Mouse (Mus musculus): ENCODE data around the gene Adipoq.
"Not testable (repeated sequence)": the region's sequence is repeated elsewhere in the genome, so short reads cannot be mapped to it uniquely, and the experiment has no call there.

The Adipoq gene

GRCm38 (mm10) chr16:23146280-23146679 lies at the start of gene Adipoq:
TSS of gene Adipoq (plus strand) at chr16:23146536.
- DNase-seq (ENCODE audit: low spot score) = no peak

DNA sequence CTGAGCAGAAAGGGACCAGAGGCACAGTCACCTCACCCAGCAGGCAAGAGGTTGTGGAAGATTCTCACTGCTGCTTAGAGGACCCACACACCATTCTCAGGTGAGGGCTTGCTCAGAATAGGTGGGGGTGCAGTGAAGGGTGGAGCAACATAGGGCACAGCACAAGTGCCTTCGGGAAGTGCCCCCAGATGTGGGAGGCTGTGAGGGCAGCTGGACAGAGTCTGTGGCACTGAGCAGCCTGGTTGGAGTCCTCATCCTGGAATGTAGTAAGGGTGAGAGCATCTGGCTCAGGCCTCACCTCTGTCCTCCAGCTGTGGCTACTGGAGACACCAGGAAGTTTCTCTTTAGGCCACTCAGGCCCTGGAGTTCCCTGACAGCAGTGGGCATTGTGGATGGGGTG lies 49.5 kb upstream of the Adipoq start:
- DNase-seq (ENCODE audit: low spot score) = not testable (repeated sequence)

DNA sequence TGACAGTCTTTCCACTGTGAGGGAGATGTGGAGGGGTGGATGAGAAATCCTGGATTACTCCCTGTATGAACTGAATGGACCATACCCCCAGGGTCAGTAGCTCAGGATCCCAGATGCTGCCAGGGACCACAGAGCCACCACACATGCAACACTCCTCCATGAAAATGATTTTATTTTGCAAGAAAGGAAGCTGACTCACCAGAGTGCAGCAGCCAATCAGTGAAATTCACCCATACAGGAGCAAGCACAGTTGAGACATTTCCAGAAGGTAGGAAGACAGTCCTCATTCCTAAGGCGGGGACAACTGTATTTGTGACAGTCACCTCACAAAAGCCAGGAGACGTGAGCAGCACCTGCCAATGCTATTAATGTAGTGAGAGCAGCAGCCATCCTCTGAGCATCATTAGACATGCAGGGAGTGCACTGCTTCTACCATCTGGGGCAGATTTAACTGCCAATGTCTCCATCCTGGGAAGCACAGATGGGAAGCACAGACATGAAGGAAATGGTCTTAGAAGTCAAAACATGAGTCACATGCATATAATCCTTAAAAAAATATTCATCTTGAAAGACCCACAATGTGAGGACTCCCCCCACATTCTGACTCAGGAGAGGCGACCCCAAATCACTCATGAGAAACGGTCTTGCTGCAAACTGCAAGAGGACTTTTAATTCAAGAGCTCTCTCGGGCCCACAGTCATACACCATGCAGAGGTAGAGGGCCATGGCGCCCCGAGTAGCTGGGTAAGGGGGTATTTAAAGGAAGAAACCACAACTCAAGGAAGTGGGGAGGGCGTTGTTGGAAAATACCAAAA lies 48.8 kb upstream of the Adipoq start:
- not testable (repeated sequence) for DNase-seq (ENCODE audit: low spot score)

- not testable (repeated sequence) for DNase-seq (ENCODE audit: low spot score)
Observed at GRCm38 (mm10) chr16:23098105-23098452, 48.3 kb upstream of the Adipoq start.

DNA sequence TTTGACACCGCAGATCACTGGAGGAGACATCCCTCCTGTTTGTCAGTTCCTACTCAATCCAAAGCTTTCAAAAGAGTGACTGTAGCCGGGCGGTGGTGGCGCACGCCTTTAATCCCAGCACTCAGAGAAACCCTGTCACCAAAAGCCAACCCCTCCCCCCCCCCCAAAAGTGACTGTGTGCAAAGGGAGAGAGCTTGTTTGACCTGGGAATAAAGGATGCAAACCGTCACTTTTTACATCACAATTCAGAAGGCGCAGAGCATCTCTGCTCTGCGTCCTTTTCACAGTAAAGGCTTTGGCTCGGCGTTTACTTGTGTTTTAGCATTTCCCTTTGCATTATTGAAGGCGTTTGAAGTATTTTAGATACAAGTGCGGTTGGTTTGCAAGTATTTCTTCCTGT lies 46.7 kb upstream of the Adipoq start:
- no peak for DNase-seq (ENCODE audit: low spot score)

- peak; percentile 74 for DNase-seq (ENCODE audit: low spot score)
Observed at GRCm38 (mm10) chr16:23100099-23100575, 46.2 kb upstream of the Adipoq start.

GRCm38 (mm10) chr16:23100613-23101012 lies 45.7 kb upstream of the Adipoq start:
- no peak for DNase-seq (ENCODE audit: low spot score)

- DNase-seq (ENCODE audit: low spot score) = no peak
Observed at GRCm38 (mm10) chr16:23102340-23103037, 43.8 kb upstream of the Adipoq start.

- DNase-seq (ENCODE audit: low spot score) = peak; percentile 59
Observed at GRCm38 (mm10) chr16:23103038-23103745, 43.1 kb upstream of the Adipoq start.

- no peak for DNase-seq (ENCODE audit: low spot score)
Observed at GRCm38 (mm10) chr16:23103841-23104240, 42.5 kb upstream of the Adipoq start.

DNA sequence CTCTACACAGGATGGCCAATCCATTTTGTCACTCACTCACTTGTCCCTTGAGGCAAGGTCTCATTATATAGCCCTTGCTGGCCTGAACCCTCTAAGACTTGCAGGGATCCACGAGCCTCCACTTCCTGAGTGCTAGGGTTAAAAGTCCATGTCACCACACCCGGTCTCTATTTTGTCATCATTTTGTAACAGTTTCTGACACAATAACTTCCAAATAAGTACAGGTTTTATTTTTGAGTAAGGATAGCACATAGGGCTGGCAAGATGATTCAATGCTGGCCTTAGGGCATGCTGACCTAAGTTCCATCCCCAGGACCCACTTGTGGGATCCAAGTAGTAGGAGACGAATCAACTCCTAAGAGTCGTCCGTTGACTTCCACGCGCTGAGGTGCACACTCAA lies 40.2 kb upstream of the Adipoq start:
- DNase-seq (ENCODE audit: low spot score) = no peak

- DNase-seq (ENCODE audit: low spot score) = peak; percentile 95
Observed at GRCm38 (mm10) chr16:23107231-23107942, 38.9 kb upstream of the Adipoq start, which contains the start of gene Eif4a2. TSS of gene Eif4a2 (plus strand) at chr16:23107444.

- peak; percentile 90 for DNase-seq (ENCODE audit: low spot score)
Observed at GRCm38 (mm10) chr16:23107946-23108759, 38.2 kb upstream of the Adipoq start.

DNA sequence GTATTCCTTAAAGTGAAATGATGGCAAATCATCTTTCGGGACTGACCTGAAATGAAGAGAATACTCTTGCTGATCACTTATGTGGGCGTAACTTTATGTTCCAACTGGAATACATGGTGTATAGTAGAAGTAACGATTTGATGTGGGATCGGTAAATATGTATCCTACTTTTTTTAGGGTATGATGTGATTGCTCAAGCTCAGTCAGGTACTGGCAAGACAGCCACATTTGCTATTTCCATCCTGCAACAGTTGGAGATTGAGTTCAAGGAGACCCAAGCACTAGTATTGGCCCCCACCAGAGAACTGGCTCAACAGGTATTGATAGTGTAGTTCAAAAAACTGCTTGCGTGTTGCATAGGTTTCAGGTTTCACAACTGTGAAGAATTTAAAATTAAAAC lies 37.4 kb upstream of the Adipoq start:
- no peak for DNase-seq (ENCODE audit: low spot score)

GRCm38 (mm10) chr16:23109350-23110280 lies 36.7 kb upstream of the Adipoq start:
- DNase-seq (ENCODE audit: low spot score) = no peak

- no peak for DNase-seq (ENCODE audit: low spot score)
Observed at GRCm38 (mm10) chr16:23112348-23112747, 34.0 kb upstream of the Adipoq start.

GRCm38 (mm10) chr16:23112861-23113435 lies 33.4 kb upstream of the Adipoq start:
- DNase-seq (ENCODE audit: low spot score) = no peak

DNA sequence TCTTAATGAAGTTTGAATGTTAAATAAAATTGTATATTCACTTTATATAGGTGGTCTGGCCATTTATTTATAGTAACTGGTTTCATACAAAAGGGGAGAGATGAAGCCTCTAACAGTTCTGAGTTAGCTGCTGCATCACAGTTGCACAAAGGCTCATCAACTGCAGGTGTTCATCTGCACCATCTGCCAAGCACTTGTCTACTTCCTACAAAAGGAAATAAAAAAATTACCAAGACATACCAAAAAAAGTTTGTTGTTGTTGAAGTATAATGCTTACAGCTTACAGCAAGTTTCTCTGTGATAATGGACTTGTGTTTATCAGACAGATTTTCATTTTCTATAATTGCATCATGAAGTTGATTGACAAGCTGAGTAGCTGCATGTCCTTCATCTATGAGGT lies 32.4 kb upstream of the Adipoq start:
- DNase-seq (ENCODE audit: low spot score) = no peak

- DNase-seq (ENCODE audit: low spot score) = no peak
Observed at GRCm38 (mm10) chr16:23114339-23115171, 31.8 kb upstream of the Adipoq start.

Data from testis, postnatal 10 days (tissue).